Mouse (Mus musculus): ENCODE data around the gene Hs3st4.

Gene Hs3st4

GRCm38 (mm10) chr7:124347218-124348017, 364.7 kb downstream of the Hs3st4 start:
- DNase-seq (ENCODE audit: low spot score in 2 of 2) = no peak

- DNase-seq (ENCODE audit: low spot score in 2 of 2) = no peak
These were observed 371.4 kb downstream of the Hs3st4 start for GRCm38 (mm10) chr7:124354035-124354434.

- DNase-seq (ENCODE audit: low spot score in 2 of 2) = no peak
These were observed 375.4 kb downstream of the Hs3st4 start for GRCm38 (mm10) chr7:124358068-124358467.

- DNase-seq (ENCODE audit: low spot score in 2 of 2) = no peak
These were observed 377.2 kb downstream of the Hs3st4 start for GRCm38 (mm10) chr7:124359836-124360235.

- DNase-seq (ENCODE audit: low spot score in 2 of 2) = no peak
These were observed 389.6 kb downstream of the Hs3st4 start for GRCm38 (mm10) chr7:124372297-124372696.

GRCm38 (mm10) chr7:124372697-124373096, 390.0 kb downstream of the Hs3st4 start:
- DNase-seq (ENCODE audit: low spot score in 2 of 2) = no peak

GRCm38 (mm10) chr7:124383489-124383888, 400.8 kb downstream of the Hs3st4 start:
- no peak for DNase-seq (ENCODE audit: low spot score in 2 of 2)

- no peak for DNase-seq (ENCODE audit: low spot score in 2 of 2)
These were observed 416.5 kb downstream of the Hs3st4 start for GRCm38 (mm10) chr7:124399184-124399583.

GRCm38 (mm10) chr7:124426951-124427350, 444.3 kb downstream of the Hs3st4 start:
- DNase-seq (ENCODE audit: low spot score in 2 of 2) = no peak
